Mouse (Mus musculus) kidney, adult 18-20 months (tissue): ENCODE measurements around the gene Nhsl2.
"Not testable (repeated sequence)": the region's sequence is repeated elsewhere in the genome, so short reads cannot be mapped to it uniquely, and the experiment has no call there.

ENCODE experiments used
- DNase-seq: peaks from one replicate; pipeline ENCODE4 v3.0.0; 2021

Gene Nhsl2

DNA sequence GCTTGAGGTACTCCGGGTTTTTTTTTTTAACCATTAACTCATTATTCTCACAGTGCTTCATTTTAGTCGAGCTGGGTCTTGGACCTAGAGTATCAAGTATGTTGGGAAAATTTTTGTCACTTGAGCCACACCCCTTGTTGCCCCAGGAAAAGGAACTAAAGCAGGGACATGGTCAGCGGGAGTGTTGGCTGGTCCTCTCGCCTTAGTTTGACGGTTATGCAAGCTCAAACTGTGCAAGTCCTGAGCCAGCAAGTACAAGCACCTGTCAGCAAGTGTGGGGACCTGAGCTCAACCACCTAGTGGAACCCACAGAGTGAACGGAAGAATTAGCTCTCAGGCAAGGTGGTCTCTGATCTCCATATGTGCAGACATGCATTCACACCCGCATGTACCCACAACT, 252.7 kb downstream of the Nhsl2 start:
- no peak for DNase-seq

DNA sequence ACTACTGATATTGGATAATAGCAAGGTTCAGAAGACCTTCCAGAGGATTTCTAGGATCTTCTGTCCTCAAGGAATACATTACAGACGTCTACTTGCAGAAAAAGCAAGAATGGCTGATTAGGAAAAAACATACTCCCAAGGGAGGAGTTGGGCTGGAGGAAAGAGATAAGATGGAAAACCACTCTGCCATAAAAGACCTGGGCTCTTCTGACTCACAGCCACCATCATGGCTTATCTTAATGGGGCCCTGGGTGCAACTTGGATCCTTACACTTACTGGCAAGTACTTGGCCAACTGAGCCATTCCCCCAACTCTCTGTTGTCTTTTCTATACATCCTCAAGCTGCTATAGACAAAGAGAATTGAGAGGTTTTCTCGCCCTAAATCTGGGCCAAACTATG, 254.6 kb downstream of the Nhsl2 start:
- DNase-seq: not testable (repeated sequence)

DNA sequence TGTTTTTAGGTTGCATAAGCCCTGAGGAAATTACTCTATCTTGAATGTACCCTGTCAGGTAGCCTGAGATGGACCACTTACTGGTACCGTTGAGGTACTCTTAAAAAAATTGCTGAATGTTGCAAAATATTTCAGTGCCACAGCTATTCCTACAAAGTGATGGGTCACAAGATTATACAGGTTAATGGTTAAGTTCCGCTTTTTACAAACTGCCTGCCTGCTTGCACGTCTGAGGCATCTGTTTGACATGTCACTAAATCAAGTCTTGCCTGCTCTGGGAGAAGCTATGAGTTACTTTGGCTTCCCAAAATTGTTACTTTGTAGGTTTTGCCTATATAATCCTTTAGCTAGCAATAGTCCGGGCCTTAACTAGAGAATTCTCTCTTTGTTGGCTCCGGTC, 260.2 kb downstream of the Nhsl2 start:
- DNase-seq: not testable (repeated sequence)

DNA sequence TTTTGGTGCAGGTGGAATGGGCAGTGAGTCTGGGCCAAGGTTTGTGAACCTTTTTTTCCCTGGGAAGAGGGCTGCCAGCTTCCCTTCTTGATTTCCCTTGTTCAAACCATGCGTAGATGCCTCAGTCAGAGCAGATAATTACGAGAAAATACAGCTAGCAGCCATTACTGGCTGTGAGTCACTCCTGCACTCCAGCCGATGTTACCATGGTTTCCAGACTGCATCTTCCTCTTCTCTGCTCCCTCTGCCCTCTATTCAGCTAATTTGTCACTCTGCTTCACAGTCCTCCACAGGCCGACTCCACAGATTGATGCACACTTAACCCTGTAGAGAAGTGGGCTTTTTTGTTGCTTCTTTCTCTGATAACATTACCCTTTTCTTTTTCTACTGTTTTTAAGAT, 266.5 kb downstream of the Nhsl2 start:
- no peak for DNase-seq

DNA sequence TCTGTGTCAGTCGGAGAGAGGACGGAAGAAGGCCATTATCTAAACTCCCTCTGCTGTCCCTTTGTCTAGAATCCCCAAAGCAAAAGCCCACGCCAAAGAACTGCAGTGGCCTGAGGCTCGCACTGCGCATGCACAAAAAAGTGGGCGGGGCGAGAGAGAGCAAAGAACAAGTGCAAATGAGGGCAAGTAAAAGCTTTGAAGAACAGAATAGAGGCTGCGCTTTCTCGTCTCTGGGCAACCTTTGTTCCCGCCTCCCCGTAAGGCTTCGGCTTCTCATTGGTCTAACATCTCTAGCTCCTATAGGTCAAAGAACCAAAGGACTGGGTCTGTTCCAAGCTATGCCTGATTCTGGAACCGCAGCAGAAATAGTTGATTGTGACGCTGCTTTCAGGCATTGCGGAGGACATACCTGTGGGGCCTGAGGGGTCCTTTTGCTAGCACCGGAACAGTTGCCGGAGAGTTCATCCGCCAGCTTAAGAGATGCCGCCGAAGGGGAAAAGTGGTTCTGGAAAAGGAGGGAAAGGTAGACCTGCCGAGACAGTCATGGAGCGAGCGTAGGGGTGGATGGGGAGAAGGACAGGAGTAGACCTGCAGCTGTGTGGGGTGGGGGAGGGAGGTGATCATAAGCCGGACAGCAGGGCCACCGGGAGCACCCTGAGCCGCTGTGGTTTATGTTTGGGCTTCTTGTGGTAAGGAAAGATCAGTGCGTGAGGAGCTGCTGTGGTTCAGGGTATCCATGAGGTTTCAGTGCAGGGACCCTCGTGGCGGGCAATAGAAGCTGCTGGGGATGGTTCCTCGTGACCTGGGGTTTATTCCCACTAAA, 270.1 kb downstream of the Nhsl2 start, which contains the start of gene Pin4:
Gene Pin4 (plus strand): TSS at position 406 of the 823 bp plus-strand sequence.
- peak; percentile 89 for DNase-seq

DNA sequence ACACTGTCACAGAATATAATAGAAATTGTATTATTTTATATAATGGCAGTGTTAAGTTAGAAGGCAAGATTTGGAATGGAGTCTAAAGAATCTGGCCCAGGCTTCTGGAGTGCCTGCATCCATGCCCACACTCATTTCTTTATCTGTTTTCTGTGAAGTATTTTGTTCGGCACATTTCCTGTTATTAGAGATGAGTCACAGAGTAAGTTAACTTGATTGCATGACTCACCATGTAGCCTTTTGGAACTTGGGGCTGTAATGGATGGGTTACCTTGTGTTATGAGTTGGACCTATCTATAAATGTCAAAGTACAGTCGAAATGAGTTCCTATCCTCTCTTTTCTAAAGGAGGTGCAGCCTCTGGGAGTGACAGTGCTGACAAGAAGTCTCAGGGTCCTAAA, 272.1 kb downstream of the Nhsl2 start:
- DNase-seq: no peak

DNA sequence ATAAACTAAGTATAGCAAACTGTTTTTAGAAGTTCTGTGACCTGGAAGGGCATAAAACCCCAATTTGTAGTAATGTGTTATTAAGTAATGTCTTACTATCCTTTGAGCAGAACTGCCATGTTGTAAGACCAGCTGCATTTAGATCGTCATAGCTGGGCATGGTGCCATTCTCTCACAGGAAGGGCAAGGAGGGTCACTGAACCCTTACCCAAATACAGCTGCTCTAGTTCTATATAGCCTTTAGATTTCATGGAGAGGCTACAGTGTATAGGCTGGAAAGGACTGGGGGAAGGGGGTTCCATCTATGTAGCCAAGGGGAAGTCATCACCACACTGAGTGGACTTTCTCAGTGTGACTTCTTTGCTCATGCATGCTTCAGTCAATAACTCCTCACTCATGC, 292.0 kb downstream of the Nhsl2 start:
- no peak for DNase-seq
